Mouse (Mus musculus) brain, embryonic 14.5 days (tissue): ENCODE measurements around the gene Slc16a10.

Source experiments
- CTCF ChIP-seq: fragments of 200-500 bp; IDR thresholded peaks from 2 replicates; pipeline ENCODE4 v1.5.1; 2012; ENCODE audit warnings: inconsistent platforms, mild to moderate bottlenecking, moderate library complexity, borderline replicate concordance; ENCODE audit not compliant: insufficient read depth, insufficient read length; ENCODE audit errors: extremely low read depth
- POLR2A ChIP-seq: fragments of 200-500 bp; IDR thresholded peaks from 2 replicates; pipeline ENCODE4 v1.6.1; 2012; ENCODE audit warnings: mild to moderate bottlenecking, inconsistent platforms, borderline replicate concordance; ENCODE audit not compliant: poor library complexity, insufficient read depth, insufficient read length, severe bottlenecking; ENCODE audit errors: extremely low read depth

- TF ChIP-seq POLR2A: no peak
- TF ChIP-seq CTCF: no peak
Measured at GRCm38 (mm10) chr10:40185956-40186355, 43.9 kb upstream of the Slc16a10 start.
